Mouse (Mus musculus) ES-Bruce4 (cell line): ENCODE measurements at regions not wholly inside any gene's neighbourhood (a gene's known extent, or its start where the extent isn't known, plus 50 kb on each side); places are given as distances from the start of the nearest gene placed in this dataset.

Experiments
- CTCF ChIP-seq: IDR thresholded peaks from one replicate; pipeline ENCODE4 v1.8.1; 2011; ENCODE audit warnings: low read depth, low read length
- POLR2A ChIP-seq: IDR thresholded peaks from one replicate; pipeline ENCODE4 v1.8.1; 2011; ENCODE audit warnings: low read length; ENCODE audit not compliant: insufficient read depth

GRCm38 (mm10) chr4:154754445-154754844 lies 82.8 kb upstream of the Ttc34 start:
- TF ChIP-seq POLR2A, result no peak
- peak; percentile 25 for TF ChIP-seq CTCF
